Mouse (Mus musculus) cortical plate, adult 2 months (tissue): ENCODE data around the gene Tmem100. TPM values are rescaled to one million over a fixed set of nuclear protein-coding genes. Genes with fewer than 3 reads are reported as not detected.

Source experiments
- H3K27ac ChIP-seq: fragments of 200-500 bp; 2 replicates; pipeline ENCODE4 v1.5.1; 2012; ENCODE audit warnings: low read length, control low read depth, inconsistent platforms; ENCODE audit not compliant: insufficient read depth
- H3K4me1 ChIP-seq: fragments of 200-500 bp; 2 replicates; pipeline ENCODE4 v1.6.1; 2011; ENCODE audit warnings: low read length; ENCODE audit not compliant: control insufficient read depth, insufficient read depth
- H3K4me3 ChIP-seq: fragments of 200-500 bp; 2 replicates; pipeline ENCODE4 v1.5.1; 2011; ENCODE audit warnings: mild to moderate bottlenecking, low read length, control low read depth; ENCODE audit not compliant: insufficient read depth
- CTCF ChIP-seq: fragments of 200-500 bp; IDR thresholded peaks from 2 replicates; pipeline ENCODE4 v1.5.1; 2011; ENCODE audit warnings: mild to moderate bottlenecking, control low read depth, low read length; ENCODE audit not compliant: insufficient read depth; ENCODE audit errors: extremely low read depth
- POLR2A ChIP-seq: fragments of 200-500 bp; IDR thresholded peaks from 2 replicates; pipeline ENCODE4 v1.6.1; 2011; ENCODE audit warnings: mild to moderate bottlenecking, low read length, control low read depth; ENCODE audit not compliant: insufficient read depth; ENCODE audit errors: extremely low read depth
- polyA plus RNA-seq: library from polyadenylated mRNA; depleted of rRNA; stranded (reverse); fragments of >200 nt; gene quantifications from 2 replicates; pipeline ENCODE4 v1.2.3, GENCODE M21; 2012

The Tmem100 gene
- polyA plus RNA-seq, 1 experiment: 18.2 TPM

- no peaks in the 10 kb centered on the region for H3K4me1 ChIP-seq
These were observed 33.3 kb upstream of the Tmem100 start for GRCm38 (mm10) chr11:89996856-89997255.

GRCm38 (mm10) chr11:89998996-89999770 lies 31.0 kb upstream of the Tmem100 start:
- no peaks in the 10 kb centered on the region for H3K4me1 ChIP-seq
- TF ChIP-seq CTCF (no peak), POLR2A (no peak)
- H3K4me3 ChIP-seq: no peak overlapping the region
- H3K27ac ChIP-seq: no peak overlapping the region

More at GRCm38 (mm10) chr11:89996856-89997255, 33.3 kb upstream of the Tmem100 start:
- no peak overlapping the region for H3K27ac ChIP-seq
- no peak overlapping the region for H3K4me3 ChIP-seq
- TF ChIP-seq POLR2A (no peak), CTCF (no peak)

GRCm38 (mm10) chr11:90000666-90001065 lies 29.5 kb upstream of the Tmem100 start:
- TF ChIP-seq POLR2A (no peak), CTCF (no peak)
- Histone ChIP-seq H3K4me1 (no peaks in the 10 kb centered on the region), H3K27ac (no peak overlapping the region), H3K4me3 (no peak overlapping the region)

- TF ChIP-seq CTCF: no peak
- TF ChIP-seq POLR2A: no peak
- Histone ChIP-seq H3K4me3 (no peak overlapping the region), H3K4me1 (no peaks in the 10 kb centered on the region), H3K27ac (no peak overlapping the region)
These were observed 28.5 kb upstream of the Tmem100 start for GRCm38 (mm10) chr11:90001396-90002230.

- TF ChIP-seq POLR2A: no peak
- TF ChIP-seq CTCF: no peak
These were observed 27.7 kb upstream of the Tmem100 start, which contains the start of gene Pctp for GRCm38 (mm10) chr11:90002231-90002986. TSS of gene Pctp (minus strand) at chr11:90002894.

GRCm38 (mm10) chr11:90002987-90003348 lies 27.2 kb upstream of the Tmem100 start:
- no peak overlapping the region for H3K27ac ChIP-seq
- TF ChIP-seq POLR2A (no peak), CTCF (no peak)
- H3K4me1 ChIP-seq: no peaks in the 10 kb centered on the region
- H3K4me3 ChIP-seq: peak overlapping the region; percentile 26; the same call in 1 of the 2 replicates

More at GRCm38 (mm10) chr11:90002231-90002986, 27.7 kb upstream of the Tmem100 start, which contains the start of gene Pctp:
- Histone ChIP-seq H3K27ac (no peak within 1 kb of the TSS), H3K4me1 (no peaks in the 10 kb centered on the region), H3K4me3 (peak within 1 kb of the TSS; percentile 26)

- Histone ChIP-seq H3K27ac (no peak overlapping the region), H3K4me3 (no peak overlapping the region), H3K4me1 (no peaks in the 10 kb centered on the region)
- no peak for TF ChIP-seq CTCF
- TF ChIP-seq POLR2A: no peak
These were observed 26.8 kb upstream of the Tmem100 start for GRCm38 (mm10) chr11:90003386-90003785.

GRCm38 (mm10) chr11:90006111-90006510 lies 24.0 kb upstream of the Tmem100 start:
- H3K4me1 ChIP-seq: no peaks in the 10 kb centered on the region
- no peak for TF ChIP-seq POLR2A
- TF ChIP-seq CTCF: no peak
- no peak overlapping the region for H3K4me3 ChIP-seq
- no peak overlapping the region for H3K27ac ChIP-seq

GRCm38 (mm10) chr11:90007791-90008531 lies 22.2 kb upstream of the Tmem100 start:
- no peak overlapping the region for H3K27ac ChIP-seq
- TF ChIP-seq POLR2A (no peak), CTCF (no peak)
- H3K4me1 ChIP-seq: no peaks in the 10 kb centered on the region
- no peak overlapping the region for H3K4me3 ChIP-seq

- H3K4me3 ChIP-seq: no peak overlapping the region
- TF ChIP-seq POLR2A: no peak
- no peak for TF ChIP-seq CTCF
- H3K4me1 ChIP-seq: no peaks in the 10 kb centered on the region
- H3K27ac ChIP-seq: no peak overlapping the region
These were observed 16.5 kb upstream of the Tmem100 start for GRCm38 (mm10) chr11:90013657-90014056.
